Mouse (Mus musculus) kidney, adult 10 weeks (tissue): ENCODE data around the gene Klrc3. TPM values are rescaled to one million over a fixed set of nuclear protein-coding genes. Genes with fewer than 3 reads are reported as not detected.

ENCODE experiments used
- polyA plus RNA-seq: library from polyadenylated mRNA; stranded (reverse); fragments of 350-450 nt; fragmentation: Illumina TruSeq; extraction: RNeasy Lipid Tissue Mini Kit (QIAGEN cat#74804); gene quantifications from one replicate; pipeline ENCODE4 v1.2.3, GENCODE M21; 2014; ENCODE audit warnings: low read depth, low replicate concordance

Klrc3 gene
- not detected for polyA plus RNA-seq

DNA sequence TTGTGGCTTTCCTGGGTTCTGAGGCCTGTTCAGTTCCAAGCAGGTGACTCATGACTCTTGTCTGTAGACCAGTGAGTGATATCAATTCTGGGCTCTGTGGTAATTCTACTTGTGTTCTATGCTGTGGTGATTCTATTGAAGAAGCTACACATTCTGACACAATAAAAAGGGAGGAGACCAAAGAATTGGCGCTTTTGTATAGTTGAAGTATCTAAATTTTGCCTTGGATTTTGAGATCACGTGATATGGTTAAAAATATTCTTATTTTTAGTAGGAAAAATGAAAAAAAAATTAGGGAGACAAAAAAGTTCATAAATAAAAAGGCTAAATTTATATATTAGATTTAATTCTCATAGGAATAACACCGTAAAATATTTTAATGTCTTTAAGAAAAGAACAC lies at the start of gene Klrc3:
TSS of gene Klrc3 (minus strand) at position 101 of the 400 bp plus-strand sequence.

DNA sequence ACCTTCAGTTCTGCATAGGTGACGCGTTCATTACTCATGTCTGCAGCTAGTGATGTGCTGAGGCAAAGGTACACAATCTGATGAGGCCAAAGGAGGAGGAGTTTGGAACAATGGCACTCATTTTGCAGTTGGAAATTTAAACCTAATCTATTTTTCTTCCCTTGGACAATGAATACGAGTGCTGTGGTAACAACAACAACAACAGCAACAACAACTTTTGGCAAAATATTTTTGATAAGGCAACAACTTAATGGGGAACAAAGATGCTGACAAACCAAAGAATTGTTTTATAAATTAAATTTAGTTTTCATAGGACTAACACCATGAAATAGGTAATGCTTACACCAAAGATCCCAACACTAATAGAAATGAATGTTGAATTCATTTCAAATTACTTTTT lies 35.7 kb upstream of the Klrc3 start, which contains the start of gene Klrc1:
TSS of gene Klrc1 (minus strand) at position 101 of the 400 bp plus-strand sequence.

DNA sequence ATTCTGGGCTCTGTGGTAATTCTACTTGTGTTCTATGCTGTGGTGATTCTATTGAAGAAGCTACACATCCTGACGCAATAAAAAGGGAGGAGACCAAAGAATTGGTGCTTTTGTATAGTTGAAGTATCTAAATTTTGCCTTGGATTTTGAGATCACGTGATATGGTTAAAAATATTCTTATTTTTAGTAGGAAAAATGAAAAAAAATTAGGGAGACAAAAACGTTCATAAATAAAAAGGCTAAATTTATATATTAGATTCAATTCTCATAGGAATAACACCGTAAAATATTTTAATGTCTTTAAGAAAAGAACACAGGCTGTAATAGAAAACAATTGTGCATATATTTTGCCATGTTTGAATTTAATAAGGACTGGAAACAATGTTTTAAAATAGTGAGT lies 17.5 kb upstream of the Klrc3 start, which contains the start of gene Klrc2:
TSS of gene Klrc2 (minus strand) at position 101 of the 400 bp plus-strand sequence.

DNA sequence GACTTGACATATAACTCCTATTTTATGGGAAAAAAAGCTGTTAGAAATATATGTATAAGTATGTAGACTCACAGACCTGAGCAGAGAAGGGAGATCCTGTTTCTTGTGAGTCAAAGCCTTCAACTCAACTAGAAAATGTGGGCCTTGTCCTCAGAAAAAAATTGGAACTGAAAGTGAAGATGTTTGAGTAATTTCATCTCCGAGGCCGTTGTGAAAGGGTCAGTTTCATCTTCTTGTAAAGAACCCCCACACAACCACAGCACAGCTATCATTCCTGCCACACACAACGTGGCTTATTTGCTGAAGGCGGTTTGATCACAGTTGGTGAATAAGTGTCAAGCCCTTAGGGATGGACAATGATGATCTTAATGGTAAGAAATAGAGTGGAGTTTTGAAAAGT lies 19.4 kb downstream of the Klrc3 start, which contains the start of gene Klrk1:
TSS of gene Klrk1 (minus strand) at position 130 of the 400 bp plus-strand sequence.

DNA sequence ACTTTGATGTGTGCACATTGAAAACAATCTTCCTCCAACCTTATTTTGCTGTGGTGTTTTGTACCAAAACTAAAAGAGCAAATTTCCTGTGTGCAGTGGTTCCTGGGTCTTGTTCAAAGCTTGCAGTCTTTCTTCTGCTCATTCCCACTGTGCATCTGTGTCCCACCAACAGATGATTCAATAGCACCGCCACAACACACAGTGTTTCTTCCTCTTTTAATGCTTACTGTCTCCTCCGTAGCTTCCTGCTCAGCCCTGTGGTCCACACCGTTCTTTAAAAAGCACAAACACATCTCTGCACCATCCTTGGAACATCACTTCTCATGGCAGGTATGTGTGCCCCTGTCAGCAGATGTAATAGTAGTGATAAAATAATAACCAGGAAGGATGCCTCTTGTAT lies 51.6 kb downstream of the Klrc3 start, which contains the start of gene Klrd1:
TSS of gene Klrd1 (plus strand) at position 275 of the 400 bp plus-strand sequence.

Other genes with a start within 250 kb of the Klrc3 start
- 2.3 TPM for gene Clec1b, start 246.0 kb downstream of the Klrc3 start, polyA plus RNA-seq
- 0.77 TPM for gene Clec9a, start 234.5 kb downstream of the Klrc3 start, polyA plus RNA-seq
- gene Clec1a, start 191.3 kb downstream of the Klrc3 start, polyA plus RNA-seq = 9.7 TPM
- 0.12 TPM for gene Olr1, start 136.2 kb downstream of the Klrc3 start, polyA plus RNA-seq
- gene Tmem52b, start 130.8 kb downstream of the Klrc3 start, polyA plus RNA-seq = 745 TPM
- gene Gabarapl1, start 110.2 kb downstream of the Klrc3 start, polyA plus RNA-seq = 242 TPM
- 0.40 TPM for gene Klre1, start 65.4 kb downstream of the Klrc3 start, polyA plus RNA-seq
- 2.7 TPM for gene Klrd1, start 51.6 kb downstream of the Klrc3 start, polyA plus RNA-seq
- gene Klrk1, start 19.5 kb downstream of the Klrc3 start, polyA plus RNA-seq = 1.2 TPM
- 0.40 TPM for gene Klrc2, start 17.4 kb upstream of the Klrc3 start, polyA plus RNA-seq
- gene Klrc1, start 35.6 kb upstream of the Klrc3 start, polyA plus RNA-seq = 0.44 TPM
- gene Klri1, start 73.8 kb upstream of the Klrc3 start, polyA plus RNA-seq = 0.81 TPM
- not detected for gene Klri2, start 97.1 kb upstream of the Klrc3 start, polyA plus RNA-seq
- not detected for gene Gm156, start 140.9 kb upstream of the Klrc3 start, polyA plus RNA-seq
- not detected for gene Gm17631, start 219.3 kb upstream of the Klrc3 start, polyA plus RNA-seq
- not detected for gene Klra17, start 233.3 kb upstream of the Klrc3 start, polyA plus RNA-seq